Mouse (Mus musculus) bone marrow macrophage, adult 2 months (primary cell): ENCODE measurements around the gene Arhgef3.

ENCODE experiments used
- CTCF ChIP-seq: IDR thresholded peaks from 2 replicates; pipeline ENCODE4 v1.5.1; 2012; ENCODE audit warnings: low read depth, mild to moderate bottlenecking, low read length, moderate library complexity
- POLR2A ChIP-seq: IDR thresholded peaks from 2 replicates; pipeline ENCODE4 v1.6.1; 2012; ENCODE audit warnings: mild to moderate bottlenecking, low read depth, low read length, borderline replicate concordance

DNA sequence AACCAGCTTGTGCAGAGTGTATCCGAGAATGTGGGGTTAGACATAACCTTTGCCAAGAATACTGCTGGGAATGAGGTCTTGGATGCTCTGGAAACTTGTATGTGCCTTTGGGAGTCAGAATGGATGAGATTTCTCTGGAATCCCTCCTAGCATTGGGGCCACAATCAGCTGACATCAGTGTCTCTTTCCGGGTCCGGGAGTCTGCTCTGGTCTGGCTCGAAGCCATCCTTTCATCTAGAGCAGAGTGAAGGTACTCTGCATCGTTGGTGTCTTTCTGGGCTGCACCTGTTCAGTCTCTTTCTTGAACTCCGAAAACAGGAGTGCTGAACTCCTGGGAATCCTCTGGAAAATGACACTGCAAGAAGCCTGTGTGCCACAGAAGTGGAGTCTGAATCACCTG lies 1.3 kb downstream of the Arhgef3 start:
- no peak for TF ChIP-seq POLR2A
- no peak for TF ChIP-seq CTCF
